Mouse (Mus musculus) lung, embryonic 14.5 days (tissue): ENCODE measurements at regions not wholly inside any gene's neighbourhood (a gene's known extent, or its start where the extent isn't known, plus 50 kb on each side); places are given as distances from the start of the nearest gene placed in this dataset.

Source experiments
- ATAC-seq: fragments of 200-750 bp; cut with Nextera tagmentation; 2 replicates; pipeline ENCODE4 v1.8.0; 2017; ENCODE audit warnings: mild to moderate bottlenecking, moderate TSS enrichment, moderate library complexity; ENCODE audit not compliant: insufficient read depth
- DNase-seq: peaks from one replicate; pipeline ENCODE4 v3.0.0-alpha.2; 2015
- H3K27ac ChIP-seq: fragments of 300-500 bp; sonication (generic); 2 replicates; pipeline ENCODE4 v1.5.1; 2014; ENCODE audit warnings: low read depth, mild to moderate bottlenecking, moderate library complexity
- H3K27me3 ChIP-seq: fragments of 300-500 bp; sonication (generic); 2 replicates; pipeline ENCODE4 v1.6.1; 2014; ENCODE audit warnings: low read length, control low read depth; ENCODE audit not compliant: insufficient read depth
- H3K36me3 ChIP-seq: fragments of 300-500 bp; sonication (generic); 2 replicates; pipeline ENCODE4 v1.6.1; 2014; ENCODE audit warnings: control low read depth; ENCODE audit not compliant: insufficient read depth
- H3K4me1 ChIP-seq: fragments of 300-500 bp; sonication (generic); 2 replicates; pipeline ENCODE4 v1.6.1; 2014; ENCODE audit warnings: antibody characterized with exemption, control low read depth; ENCODE audit not compliant: insufficient read depth
- H3K4me2 ChIP-seq: fragments of 300-500 bp; sonication (generic); 2 replicates; pipeline ENCODE4 v1.6.1; 2014; ENCODE audit warnings: mild to moderate bottlenecking
- H3K4me3 ChIP-seq: fragments of 300-500 bp; sonication (generic); 2 replicates; pipeline ENCODE4 v1.5.1; 2014; ENCODE audit warnings: low read depth, low read length
- H3K9ac ChIP-seq: fragments of 300-500 bp; sonication (generic); 2 replicates; pipeline ENCODE4 v1.6.1; 2014
- H3K9me3 ChIP-seq: fragments of 300-500 bp; sonication (generic); 2 replicates; pipeline ENCODE4 v1.6.1; 2016; ENCODE audit warnings: low read depth, low read length, control low read depth
- CTCF ChIP-seq: IDR thresholded peaks from 2 replicates; pipeline ENCODE4 v1.5.1; 2016; ENCODE audit warnings: antibody characterized with exemption, low read depth
- WGBS: fragments of 180-500 bp; shearing (Covaris S2); extraction: QIAGEN DNeasy Blood & Tissue Kit; methylation state at CpG from one replicate; pipeline ENCODE4 v1.1.7; 2014; 5-methylcytosine and 5-hydroxymethylcytosine counted together

DNA sequence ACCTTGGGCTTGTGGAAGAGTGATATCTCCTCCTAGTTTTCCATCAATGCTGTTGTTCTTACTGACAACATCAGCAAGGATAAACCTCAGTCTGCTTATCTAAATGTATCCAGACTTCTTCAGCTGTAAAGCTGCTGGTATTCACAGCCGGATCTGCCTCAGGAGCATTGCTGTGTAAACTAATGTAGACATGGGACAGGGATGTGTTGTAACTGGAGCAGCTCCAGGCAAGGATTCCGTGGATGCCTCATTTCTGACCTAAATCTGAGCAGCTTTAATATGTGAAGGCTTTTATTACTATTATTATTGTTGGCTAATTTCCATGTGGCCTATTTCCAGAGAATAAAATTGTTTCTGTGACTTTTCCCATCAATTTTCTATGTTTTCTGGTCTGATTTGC is 451.0 kb downstream of the Tpm3-rs7 start:
- peak; percentile 12 for DNase-seq
- no peak for TF ChIP-seq CTCF
- H3K4me1 ChIP-seq = no peaks in the 10 kb centered on the region

More for the DNA sequence above, 451.0 kb downstream of the Tpm3-rs7 start:
- Histone ChIP-seq H3K36me3 (no peaks in the 10 kb centered on the region), H3K9me3 (no peaks in the 10 kb centered on the region), H3K9ac (no peak overlapping the region), H3K27ac (no peak overlapping the region), H3K27me3 (no peaks in the 10 kb centered on the region), H3K4me3 (no peak overlapping the region), H3K4me2 (no peak overlapping the region)
- no peak for ATAC-seq
- WGBS = 33% methylated on average over 2 of the region's 2 CpGs
